Mouse (Mus musculus): Measurements from ENCODE around the gene Dct. TPM values are rescaled to one million over a fixed set of nuclear protein-coding genes. Genes with fewer than 3 reads are reported as not detected.

Dct gene
- polyA plus RNA-seq, 1 experiment = not detected

DNA sequence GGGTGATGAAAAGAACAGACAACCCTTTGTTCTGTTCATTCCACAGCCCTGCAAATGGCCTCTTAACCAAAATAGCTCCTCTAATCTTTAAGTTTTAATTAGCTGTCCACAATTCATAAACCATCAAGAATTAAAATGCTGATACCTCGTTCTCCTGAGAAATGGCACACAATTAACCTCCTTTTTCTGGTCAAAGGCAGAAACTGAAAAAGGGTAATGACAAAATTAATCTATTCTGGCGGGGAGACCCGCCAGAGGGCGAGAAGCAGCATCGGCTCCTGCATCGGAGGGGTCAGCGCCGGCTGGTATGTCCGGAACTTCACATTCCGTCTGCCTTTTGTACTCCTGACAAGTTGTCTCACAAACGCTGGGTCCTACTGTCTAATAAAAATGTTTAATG is 28.6 kb upstream of the Dct start:
- Histone ChIP-seq H3K4me1 (ENCODE audit: control insufficient read depth, insufficient read depth, low read length) (no peaks in the 10 kb centered on the region), H3K4me3 (ENCODE audit: insufficient read depth, low read length) (no peak overlapping the region), H3K27ac (ENCODE audit: insufficient read depth, low read depth, low read length) (no peak overlapping the region)
- TF ChIP-seq CTCF (IDR thresholded peaks at IDR 0.05; ENCODE audit: low read depth, low read length) (no peak), POLR2A (IDR thresholded peaks at IDR 0.05; ENCODE audit: borderline replicate concordance, low read depth, low read length) (no peak)

- TF ChIP-seq POLR2A (IDR thresholded peaks at IDR 0.05; ENCODE audit: borderline replicate concordance, low read depth, low read length) (no peak), CTCF (IDR thresholded peaks at IDR 0.05; ENCODE audit: low read depth, low read length) (no peak)
- H3K4me1 ChIP-seq (ENCODE audit: control insufficient read depth, insufficient read depth, low read length) = no peaks in the 10 kb centered on the region
- H3K27ac ChIP-seq (ENCODE audit: insufficient read depth, low read depth, low read length) = no peak overlapping the region
- no peak overlapping the region for H3K4me3 ChIP-seq (ENCODE audit: insufficient read depth, low read length)
Observed at GRCm38 (mm10) chr14:118070100-118070499, 18.1 kb upstream of the Dct start.

DNA sequence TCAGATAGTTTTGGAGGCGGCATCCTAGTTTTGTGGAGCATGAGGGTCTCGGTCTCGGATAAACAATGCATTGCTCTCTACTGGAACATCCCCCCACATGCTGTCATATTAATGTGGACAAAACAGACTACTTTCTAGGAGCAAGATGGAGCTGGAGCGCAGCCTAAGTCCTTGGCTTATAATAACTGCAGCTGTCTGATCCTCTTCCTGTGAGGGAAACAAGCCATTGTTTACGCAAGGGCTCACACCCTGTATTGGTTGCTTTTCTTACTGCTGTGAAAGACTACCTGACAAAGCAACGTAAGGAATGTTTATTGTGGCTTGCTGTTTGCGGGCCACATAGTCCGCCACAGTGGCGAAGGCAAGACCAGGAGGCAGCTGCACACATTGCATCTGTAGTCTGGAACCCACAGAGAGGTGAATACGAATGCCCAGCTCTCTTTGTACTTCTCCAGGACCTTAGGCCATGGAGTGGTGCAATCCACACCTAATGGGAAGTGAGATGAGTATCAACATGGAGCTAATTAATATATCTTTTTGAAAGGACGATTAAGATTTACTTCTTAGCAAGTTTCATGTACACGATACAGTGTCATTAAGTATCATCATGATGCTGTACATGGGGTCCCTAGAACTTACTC is 17.5 kb upstream of the Dct start:
- TF ChIP-seq CTCF (IDR thresholded peaks at IDR 0.05; ENCODE audit: low read depth, low read length) = no peak
- TF ChIP-seq POLR2A (IDR thresholded peaks at IDR 0.05; ENCODE audit: borderline replicate concordance, low read depth, low read length) = no peak
- Histone ChIP-seq H3K4me3 (ENCODE audit: insufficient read depth, low read length) (no peak overlapping the region), H3K27ac (ENCODE audit: insufficient read depth, low read depth, low read length) (no peak overlapping the region), H3K4me1 (ENCODE audit: control insufficient read depth, insufficient read depth, low read length) (no peaks in the 10 kb centered on the region)

DNA sequence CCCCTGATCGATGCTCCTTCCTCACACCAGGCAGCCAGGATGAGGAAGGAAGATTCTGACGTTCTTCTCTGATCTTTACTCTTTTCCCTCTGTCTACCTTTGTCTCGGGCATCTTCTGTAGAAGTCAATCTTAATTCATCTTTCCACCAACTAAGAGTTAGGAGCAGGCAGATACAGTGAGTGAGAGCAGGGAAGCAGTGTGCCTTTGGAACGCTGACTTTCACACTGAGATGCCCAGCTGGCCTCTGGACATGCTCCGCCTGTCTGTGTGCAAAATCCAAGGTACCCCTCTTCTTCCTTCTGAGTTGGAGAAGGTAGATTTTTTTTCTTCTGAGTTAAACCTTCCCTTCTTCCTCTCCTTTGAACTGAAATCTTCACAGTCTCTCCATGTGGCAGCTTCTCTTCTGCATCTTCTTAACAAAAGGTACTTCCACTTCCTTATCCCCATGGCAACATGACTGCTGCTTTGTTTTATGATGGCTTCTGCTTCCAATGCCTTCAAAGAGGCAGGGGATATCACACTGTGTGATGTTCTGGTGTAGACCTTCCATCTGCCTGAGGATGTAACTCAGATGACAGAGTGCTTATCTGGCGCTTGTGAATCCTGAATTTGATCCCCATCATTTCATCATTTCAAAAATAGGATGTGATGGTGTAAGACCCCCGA is 9.9 kb upstream of the Dct start:
- Histone ChIP-seq H3K4me1 (ENCODE audit: control insufficient read depth, insufficient read depth, low read length) (no peaks in the 10 kb centered on the region), H3K4me3 (ENCODE audit: insufficient read depth, low read length) (no peak overlapping the region), H3K27ac (ENCODE audit: insufficient read depth, low read depth, low read length) (no peak overlapping the region)
- TF ChIP-seq CTCF (IDR thresholded peaks at IDR 0.05; ENCODE audit: low read depth, low read length) = no peak
- no peak for TF ChIP-seq POLR2A (IDR thresholded peaks at IDR 0.05; ENCODE audit: borderline replicate concordance, low read depth, low read length)

GRCm38 (mm10) chr14:118058581-118058886 is 6.5 kb upstream of the Dct start:
- TF ChIP-seq CTCF (IDR thresholded peaks at IDR 0.05; ENCODE audit: low read depth, low read length) = no peak
- no peak for TF ChIP-seq POLR2A (IDR thresholded peaks at IDR 0.05; ENCODE audit: borderline replicate concordance, low read depth, low read length)
- no peaks in the 10 kb centered on the region for H3K4me1 ChIP-seq (ENCODE audit: control insufficient read depth, insufficient read depth, low read length)
- H3K4me3 ChIP-seq (ENCODE audit: insufficient read depth, low read length) = no peak overlapping the region
- no peak overlapping the region for H3K27ac ChIP-seq (ENCODE audit: insufficient read depth, low read depth, low read length)

DNA sequence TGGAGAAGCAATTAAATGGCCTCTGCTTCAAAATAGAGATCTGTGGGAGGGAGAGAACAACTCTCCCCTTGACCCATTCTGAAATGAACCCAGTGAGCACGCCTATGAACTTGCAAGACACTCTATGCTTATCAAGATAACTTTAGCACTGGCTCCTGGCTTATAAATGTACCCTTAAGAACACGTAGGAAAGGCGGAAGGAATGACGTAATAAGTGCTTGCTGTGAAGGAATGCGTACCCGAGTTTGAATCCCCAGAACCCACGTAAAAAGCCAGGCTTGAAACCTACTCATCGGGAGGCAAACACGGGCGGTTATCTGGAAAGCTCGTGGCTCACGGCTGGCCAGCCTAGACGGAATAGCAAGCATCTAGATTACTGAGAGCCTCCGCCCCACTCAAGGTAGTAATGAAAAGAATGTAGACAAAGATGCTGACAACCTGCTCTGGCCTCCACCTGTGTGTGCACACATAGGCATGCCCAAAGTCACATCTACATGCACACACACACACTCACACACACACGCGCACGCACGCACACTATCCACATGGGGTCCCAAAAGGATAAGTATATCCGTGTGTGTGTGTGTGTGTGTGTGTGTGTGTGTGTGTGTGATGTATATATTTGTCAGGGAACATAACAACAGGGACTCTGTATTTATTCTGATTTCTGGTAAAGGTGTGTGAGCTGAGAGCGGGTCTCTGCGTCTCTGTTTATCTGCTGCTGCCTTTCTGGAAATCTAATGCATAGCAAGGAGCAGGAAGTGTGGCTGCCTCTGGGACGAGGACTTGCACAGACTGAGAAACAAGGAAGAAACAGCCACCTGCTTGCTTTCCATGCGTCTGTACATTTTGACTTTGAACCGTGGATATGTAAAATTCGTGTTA is 5.9 kb upstream of the Dct start:
- H3K4me1 ChIP-seq (ENCODE audit: control insufficient read depth, insufficient read depth, low read length) = no peaks in the 10 kb centered on the region
- H3K27ac ChIP-seq (ENCODE audit: insufficient read depth, low read depth, low read length) = no peak overlapping the region
- no peak for TF ChIP-seq POLR2A (IDR thresholded peaks at IDR 0.05; ENCODE audit: borderline replicate concordance, low read depth, low read length)
- no peak for TF ChIP-seq CTCF (IDR thresholded peaks at IDR 0.05; ENCODE audit: low read depth, low read length)
- no peak overlapping the region for H3K4me3 ChIP-seq (ENCODE audit: insufficient read depth, low read length)

GRCm38 (mm10) chr14:118052770-118053169 is 726 bp upstream of the Dct start:
- Histone ChIP-seq H3K4me1 (ENCODE audit: control insufficient read depth, insufficient read depth, low read length) (peaks cover 3% of the 10 kb centered on the region), H3K4me3 (ENCODE audit: insufficient read depth, low read length) (no peak overlapping the region), H3K27ac (ENCODE audit: insufficient read depth, low read depth, low read length) (no peak overlapping the region)
- no peak for TF ChIP-seq POLR2A (IDR thresholded peaks at IDR 0.05; ENCODE audit: borderline replicate concordance, low read depth, low read length)
- no peak for TF ChIP-seq CTCF (IDR thresholded peaks at IDR 0.05; ENCODE audit: low read depth, low read length)

- Histone ChIP-seq H3K4me1 (ENCODE audit: control insufficient read depth, insufficient read depth, low read length) (peaks cover 3% of the 10 kb centered on the region), H3K27ac (ENCODE audit: insufficient read depth, low read depth, low read length) (no peak overlapping the region), H3K4me3 (ENCODE audit: insufficient read depth, low read length) (no peak overlapping the region)
- TF ChIP-seq POLR2A (IDR thresholded peaks at IDR 0.05; ENCODE audit: borderline replicate concordance, low read depth, low read length) (no peak), CTCF (IDR thresholded peaks at IDR 0.05; ENCODE audit: low read depth, low read length) (no peak)
Observed at GRCm38 (mm10) chr14:118051396-118051795, 648 bp downstream of the Dct start.

DNA sequence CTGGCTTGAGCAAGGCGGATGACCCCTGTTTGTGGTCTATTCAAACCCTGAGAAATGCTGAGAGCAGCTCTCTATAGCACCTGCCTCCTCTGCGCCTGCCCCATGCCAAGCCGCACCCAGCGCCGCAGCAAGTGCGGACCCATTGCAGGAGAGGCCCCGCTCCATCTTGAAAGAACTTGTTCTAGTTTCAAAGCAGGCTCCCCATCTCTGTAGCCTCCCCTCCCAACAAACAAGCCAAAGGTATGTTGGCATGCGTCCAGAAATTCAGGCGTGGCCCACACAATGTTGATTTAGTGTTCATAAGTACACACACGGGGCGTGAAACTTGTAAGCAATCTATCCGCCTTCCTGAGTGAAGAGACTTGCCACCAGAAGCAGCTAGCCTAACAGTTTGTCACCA is 1.1 kb downstream of the Dct start:
- Histone ChIP-seq H3K4me3 (ENCODE audit: insufficient read depth, low read length) (no peak overlapping the region), H3K4me1 (ENCODE audit: control insufficient read depth, insufficient read depth, low read length) (peaks cover 3% of the 10 kb centered on the region), H3K27ac (ENCODE audit: insufficient read depth, low read depth, low read length) (no peak overlapping the region)
- TF ChIP-seq POLR2A (IDR thresholded peaks at IDR 0.05; ENCODE audit: borderline replicate concordance, low read depth, low read length) (no peak), CTCF (IDR thresholded peaks at IDR 0.05; ENCODE audit: low read depth, low read length) (no peak)

- Histone ChIP-seq H3K4me1 (ENCODE audit: control insufficient read depth, insufficient read depth, low read length) (peaks cover 3% of the 10 kb centered on the region), H3K27ac (ENCODE audit: insufficient read depth, low read depth, low read length) (no peak overlapping the region), H3K4me3 (ENCODE audit: insufficient read depth, low read length) (no peak overlapping the region)
- TF ChIP-seq CTCF (IDR thresholded peaks at IDR 0.05; ENCODE audit: low read depth, low read length) (no peak), POLR2A (IDR thresholded peaks at IDR 0.05; ENCODE audit: borderline replicate concordance, low read depth, low read length) (no peak)
Observed at GRCm38 (mm10) chr14:118050431-118050830, 1.6 kb downstream of the Dct start.

Measured in bone marrow macrophage, adult 2 months (primary cell).